Mouse (Mus musculus) spleen, adult 2 months (tissue): Measurements from ENCODE around the gene Mdfi.

Experiments
- CTCF ChIP-seq: fragments of 200-500 bp; IDR thresholded peaks from 2 replicates; pipeline ENCODE4 v1.5.1; 2011; ENCODE audit warnings: mild to moderate bottlenecking, inconsistent platforms; ENCODE audit not compliant: insufficient read depth, insufficient read length, insufficient replicate concordance; ENCODE audit errors: extremely low read depth
- POLR2A ChIP-seq: fragments of 200-500 bp; IDR thresholded peaks from 2 replicates; pipeline ENCODE4 v1.6.1; 2011; ENCODE audit warnings: low read depth, low read length, inconsistent platforms

GRCm38 (mm10) chr17:47773604-47774003, 60.9 kb downstream of the Mdfi start:
- no peak for TF ChIP-seq POLR2A
- TF ChIP-seq CTCF: no peak
